Mouse (Mus musculus): ENCODE measurements around the gene Drc1. TPM values are rescaled to one million over a fixed set of nuclear protein-coding genes. Genes with fewer than 3 reads are reported as not detected.

The Drc1 gene
- polyA plus RNA-seq (2014; fragmentation: Illumina TruSeq; extraction: RNeasy Lipid Tissue Mini Kit (QIAGEN cat#74804); ENCODE audit: insufficient read depth, low read depth, low replicate concordance) = 8.8 TPM

DNA sequence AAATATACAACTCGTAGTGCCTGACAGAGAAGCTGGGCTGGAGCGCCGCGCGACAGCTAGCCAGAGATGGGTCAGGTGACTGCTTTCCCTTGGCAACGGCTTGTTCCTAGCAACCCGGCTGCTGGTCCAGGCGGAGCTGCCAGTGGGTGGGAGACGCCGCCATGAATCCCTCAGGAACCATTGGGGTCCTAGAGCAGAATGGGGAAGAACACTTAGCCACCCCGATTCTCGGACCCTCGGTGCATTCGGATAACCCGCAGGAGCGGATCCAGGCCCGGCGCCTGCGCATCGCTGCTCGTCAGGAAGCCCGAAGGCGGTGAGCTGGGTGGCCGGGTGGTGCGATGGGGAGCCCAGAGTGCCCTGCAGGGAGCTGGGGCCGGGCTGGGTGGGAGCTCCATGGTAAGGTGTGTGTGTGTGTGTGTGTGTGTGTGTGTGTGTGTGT, at the start of gene Drc1:
Gene Drc1 (plus strand): TSS at position 98 of the 442 bp plus-strand sequence.

DNA sequence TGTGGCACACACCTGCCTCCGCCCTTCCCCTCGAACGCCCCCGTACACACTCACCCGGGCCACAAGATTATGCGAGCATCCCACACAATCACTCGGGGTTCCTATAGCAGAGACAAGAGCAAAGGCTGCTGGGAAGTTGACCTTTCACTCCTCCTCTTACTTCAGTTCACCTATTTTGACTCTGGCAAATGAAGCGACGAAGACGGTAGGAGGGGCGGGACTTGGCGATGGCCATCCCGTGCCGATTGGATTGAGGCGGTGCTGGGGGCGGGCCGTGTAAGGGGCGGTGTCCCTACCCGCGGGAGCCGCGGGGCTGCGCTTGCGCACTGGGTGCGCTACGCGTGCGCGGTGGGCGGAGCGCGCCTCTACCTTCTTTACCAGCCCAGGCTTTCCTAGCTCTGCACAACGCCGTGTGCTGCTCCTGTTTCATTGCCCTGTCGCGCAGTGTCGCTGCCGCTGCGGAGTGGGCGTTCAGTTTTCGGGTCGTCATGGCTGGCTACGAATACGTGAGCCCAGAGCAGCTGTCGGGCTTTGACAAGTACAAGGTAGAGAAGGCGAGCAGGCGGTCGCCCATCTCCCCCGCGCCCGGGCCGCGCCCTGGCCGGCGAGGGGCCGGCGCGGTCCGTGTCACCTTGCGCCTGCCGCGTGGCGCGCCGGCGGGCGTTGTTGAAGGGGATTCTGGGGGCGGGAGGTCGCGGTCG, 48.8 kb upstream of the Drc1 start, which contains the start of gene Selenoi:
Gene Selenoi (plus strand): TSS at position 311 of the 701 bp plus-strand sequence.

Other genes with a start within 250 kb of the Drc1 start
- 11.4 TPM for gene Tyms, start 207.8 kb upstream of the Drc1 start, polyA plus RNA-seq (2014; fragmentation: Illumina TruSeq; extraction: RNeasy Lipid Tissue Mini Kit (QIAGEN cat#74804); ENCODE audit: insufficient read depth, low read depth, low replicate concordance)
- gene Garem2, start 176.2 kb upstream of the Drc1 start, polyA plus RNA-seq (2014; fragmentation: Illumina TruSeq; extraction: RNeasy Lipid Tissue Mini Kit (QIAGEN cat#74804); ENCODE audit: insufficient read depth, low read depth, low replicate concordance) = not detected
- gene 3110082J24Rik, start 175.3 kb upstream of the Drc1 start, polyA plus RNA-seq (2014; fragmentation: Illumina TruSeq; extraction: RNeasy Lipid Tissue Mini Kit (QIAGEN cat#74804); ENCODE audit: insufficient read depth, low read depth, low replicate concordance) = not detected
- 50.0 TPM for gene Hadha, start 126.2 kb upstream of the Drc1 start, polyA plus RNA-seq (2014; fragmentation: Illumina TruSeq; extraction: RNeasy Lipid Tissue Mini Kit (QIAGEN cat#74804); ENCODE audit: insufficient read depth, low read depth, low replicate concordance)
- gene Hadhb, start 126.1 kb upstream of the Drc1 start, polyA plus RNA-seq (2014; fragmentation: Illumina TruSeq; extraction: RNeasy Lipid Tissue Mini Kit (QIAGEN cat#74804); ENCODE audit: insufficient read depth, low read depth, low replicate concordance) = 97.1 TPM
- 0.07 TPM for gene Adgrf3, start 75.7 kb upstream of the Drc1 start, polyA plus RNA-seq (2014; fragmentation: Illumina TruSeq; extraction: RNeasy Lipid Tissue Mini Kit (QIAGEN cat#74804); ENCODE audit: insufficient read depth, low read depth, low replicate concordance)
- gene Selenoi, start 48.8 kb upstream of the Drc1 start, polyA plus RNA-seq (2014; fragmentation: Illumina TruSeq; extraction: RNeasy Lipid Tissue Mini Kit (QIAGEN cat#74804); ENCODE audit: insufficient read depth, low read depth, low replicate concordance) = 5.5 TPM
- gene Otof, start 180.5 kb downstream of the Drc1 start, polyA plus RNA-seq (2014; fragmentation: Illumina TruSeq; extraction: RNeasy Lipid Tissue Mini Kit (QIAGEN cat#74804); ENCODE audit: insufficient read depth, low read depth, low replicate concordance) = 0.10 TPM
- gene 1700001C02Rik, start 184.7 kb downstream of the Drc1 start, polyA plus RNA-seq (2014; fragmentation: Illumina TruSeq; extraction: RNeasy Lipid Tissue Mini Kit (QIAGEN cat#74804); ENCODE audit: insufficient read depth, low read depth, low replicate concordance) = 18.6 TPM